Mouse (Mus musculus) bone marrow macrophage, adult 2 months (primary cell): ENCODE measurements around the gene Lsr.

Source experiments
- CTCF ChIP-seq: IDR thresholded peaks from 2 replicates; pipeline ENCODE4 v1.5.1; 2012; ENCODE audit warnings: low read depth, mild to moderate bottlenecking, low read length, moderate library complexity
- POLR2A ChIP-seq: IDR thresholded peaks from 2 replicates; pipeline ENCODE4 v1.6.1; 2012; ENCODE audit warnings: mild to moderate bottlenecking, low read depth, low read length, borderline replicate concordance

DNA sequence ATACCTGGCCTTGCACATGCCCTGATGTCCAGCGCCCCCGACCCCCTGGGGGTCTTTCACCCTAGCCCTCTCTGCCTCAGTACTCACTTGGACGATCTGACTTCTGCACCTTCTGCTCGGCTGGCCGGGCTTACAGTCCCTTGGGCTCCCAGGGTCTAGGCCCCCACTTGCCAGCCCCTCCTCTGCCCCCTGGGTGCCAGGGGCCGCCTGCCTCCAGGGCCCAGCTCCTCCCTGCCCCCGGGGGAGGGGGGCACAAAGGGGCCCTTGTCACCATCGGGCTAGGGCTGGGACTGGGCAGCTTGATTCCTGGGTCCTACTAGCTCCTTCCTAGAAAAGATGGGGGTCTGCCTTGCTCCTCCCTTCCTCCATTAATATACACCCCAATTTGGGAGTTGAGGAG lies 58.5 kb downstream of the Lsr start, which contains the start of gene Mag:
- TF ChIP-seq CTCF (no peak), POLR2A (no peak)
